Mouse (Mus musculus) spleen, adult 12 weeks (tissue): ENCODE measurements around the gene Kdelr3.

Source experiments
- DNase-seq: peaks from one replicate; pipeline ENCODE4 v3.0.0; 2022; ENCODE audit warnings: low spot score

Kdelr3 gene

GRCm38 (mm10) chr15:79516171-79517096 is at the start of gene Kdelr3:
Gene Kdelr3 (plus strand): TSS chr15:79516411.
- no peak for DNase-seq

- DNase-seq = peak; percentile 56
Measured at GRCm38 (mm10) chr15:79466601-79467286, 49.5 kb upstream of the Kdelr3 start.

GRCm38 (mm10) chr15:79469577-79469976 is 46.6 kb upstream of the Kdelr3 start:
- DNase-seq = no peak

GRCm38 (mm10) chr15:79470583-79470982 is 45.6 kb upstream of the Kdelr3 start:
- no peak for DNase-seq

GRCm38 (mm10) chr15:79471095-79471494 is 45.1 kb upstream of the Kdelr3 start:
- no peak for DNase-seq

DNA sequence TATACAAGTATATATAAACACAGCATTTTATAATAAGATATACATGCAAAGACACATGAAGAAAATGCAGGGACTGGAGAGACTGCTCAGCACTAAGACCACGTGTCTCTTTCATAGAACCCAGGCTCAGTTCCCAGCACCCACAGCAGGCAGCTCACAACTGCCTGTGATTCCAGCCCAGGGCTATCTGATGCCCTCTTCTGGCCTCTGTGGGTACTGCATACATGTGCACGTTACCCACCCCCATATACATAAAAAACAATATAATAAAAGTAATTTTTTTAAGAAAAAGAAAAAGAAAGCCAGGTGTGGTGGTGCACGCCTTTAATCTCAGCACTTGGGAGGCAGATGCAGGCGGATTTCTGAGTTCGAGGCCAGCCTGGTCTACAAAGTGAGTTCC is 43.2 kb upstream of the Kdelr3 start:
- no peak for DNase-seq

DNA sequence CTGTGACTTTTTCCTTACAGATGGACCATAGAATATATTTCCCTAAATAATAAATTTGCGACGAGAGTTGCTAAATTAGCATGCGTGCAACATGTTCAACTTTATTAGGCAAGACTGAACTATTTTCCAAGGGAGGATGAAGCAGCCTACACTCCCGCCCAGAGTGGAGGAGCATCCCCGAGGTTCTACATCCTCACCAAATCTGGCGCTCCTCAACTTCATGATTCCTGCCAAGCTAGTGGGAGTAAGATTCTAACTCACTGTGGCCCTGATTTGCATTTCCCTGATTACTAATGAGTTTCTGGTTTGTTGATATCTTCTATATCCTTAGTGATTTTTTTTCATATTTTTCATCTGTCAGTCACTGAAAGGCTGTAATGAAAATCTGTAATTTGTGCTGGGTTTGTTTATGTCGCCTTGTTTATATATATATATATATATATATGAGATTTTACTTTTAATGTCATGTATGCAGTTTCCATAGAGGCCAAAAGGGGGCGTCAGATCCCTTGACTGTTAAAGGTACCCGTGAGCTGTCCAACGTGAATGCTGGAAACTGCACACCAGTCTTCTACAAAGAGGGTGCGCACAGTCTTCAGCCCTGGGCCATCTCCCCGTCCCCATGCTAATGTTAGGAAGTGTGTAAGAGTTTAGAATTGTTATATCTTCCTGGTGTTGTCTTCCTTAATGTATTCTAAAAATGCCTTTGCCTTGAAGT is 42.4 kb upstream of the Kdelr3 start:
- no peak for DNase-seq

- no peak for DNase-seq
Measured at GRCm38 (mm10) chr15:79477227-79477626, 39.0 kb upstream of the Kdelr3 start.

GRCm38 (mm10) chr15:79481181-79481688 is 35.0 kb upstream of the Kdelr3 start:
- DNase-seq = no peak

- no peak for DNase-seq
Measured at GRCm38 (mm10) chr15:79489463-79489862, 26.7 kb upstream of the Kdelr3 start.

DNA sequence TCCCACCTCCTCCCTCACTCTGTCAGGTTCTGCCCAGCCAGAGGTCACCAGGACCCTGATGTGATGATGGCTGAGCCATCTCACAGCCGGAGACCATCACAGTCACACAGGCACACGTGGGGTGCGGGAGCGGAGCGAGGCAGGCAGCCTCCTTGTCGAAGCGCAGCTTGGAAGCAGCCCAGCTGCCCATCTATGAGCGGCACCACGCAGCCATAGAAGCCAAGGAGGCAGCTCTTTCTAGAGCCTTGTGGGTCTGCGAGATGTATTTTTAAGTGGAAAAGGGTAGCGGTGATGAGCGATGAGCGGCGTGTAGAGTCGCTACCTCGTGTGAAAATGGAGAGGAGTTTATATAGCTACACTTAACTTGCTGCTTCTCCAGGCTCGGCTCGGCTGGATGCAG is 22.7 kb upstream of the Kdelr3 start:
- DNase-seq = no peak

DNA sequence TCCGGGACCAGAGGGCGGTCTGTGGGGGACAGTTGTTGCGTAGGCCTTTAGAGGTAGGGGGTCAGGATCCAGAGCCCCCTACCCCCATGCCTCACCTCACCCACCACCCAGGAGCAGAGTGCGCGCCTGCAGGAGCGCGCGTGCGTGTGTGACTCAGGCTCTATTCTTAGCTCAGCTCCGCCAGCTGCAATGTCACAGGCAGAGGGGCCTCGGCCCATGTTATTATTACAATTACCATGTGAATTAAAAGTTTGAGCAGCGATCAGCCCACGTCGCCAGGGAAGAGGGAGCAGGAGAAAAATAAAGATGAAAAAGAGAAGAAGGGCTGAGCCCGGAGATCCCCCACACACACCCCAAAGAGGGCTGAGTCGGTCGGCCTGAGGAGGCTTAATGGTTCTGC is 16.1 kb upstream of the Kdelr3 start:
- DNase-seq = no peak

DNA sequence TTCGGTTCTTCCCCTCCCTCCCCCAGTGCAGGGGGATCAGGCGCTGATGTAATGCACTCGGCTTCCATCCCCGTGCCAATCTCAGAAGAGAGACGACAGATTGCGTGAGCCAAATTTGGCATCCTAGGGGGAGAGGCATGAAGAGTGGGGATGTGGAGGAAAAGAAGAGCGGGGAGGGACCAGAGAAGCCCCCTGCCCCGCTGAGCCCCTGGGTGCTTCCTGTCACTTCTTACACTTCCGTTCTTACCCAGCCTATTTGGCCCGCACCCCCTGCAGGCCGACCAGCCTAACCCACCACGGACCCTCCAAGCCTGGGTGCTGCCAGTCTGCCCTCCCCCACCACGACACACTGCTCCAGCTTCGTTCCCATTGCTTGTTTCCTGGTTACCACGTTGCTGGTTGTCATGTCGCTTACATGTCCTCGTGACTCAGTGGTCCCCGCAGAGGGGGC is 13.3 kb upstream of the Kdelr3 start:
- DNase-seq = no peak

GRCm38 (mm10) chr15:79503438-79503837 is 12.8 kb upstream of the Kdelr3 start:
- DNase-seq = no peak

DNA sequence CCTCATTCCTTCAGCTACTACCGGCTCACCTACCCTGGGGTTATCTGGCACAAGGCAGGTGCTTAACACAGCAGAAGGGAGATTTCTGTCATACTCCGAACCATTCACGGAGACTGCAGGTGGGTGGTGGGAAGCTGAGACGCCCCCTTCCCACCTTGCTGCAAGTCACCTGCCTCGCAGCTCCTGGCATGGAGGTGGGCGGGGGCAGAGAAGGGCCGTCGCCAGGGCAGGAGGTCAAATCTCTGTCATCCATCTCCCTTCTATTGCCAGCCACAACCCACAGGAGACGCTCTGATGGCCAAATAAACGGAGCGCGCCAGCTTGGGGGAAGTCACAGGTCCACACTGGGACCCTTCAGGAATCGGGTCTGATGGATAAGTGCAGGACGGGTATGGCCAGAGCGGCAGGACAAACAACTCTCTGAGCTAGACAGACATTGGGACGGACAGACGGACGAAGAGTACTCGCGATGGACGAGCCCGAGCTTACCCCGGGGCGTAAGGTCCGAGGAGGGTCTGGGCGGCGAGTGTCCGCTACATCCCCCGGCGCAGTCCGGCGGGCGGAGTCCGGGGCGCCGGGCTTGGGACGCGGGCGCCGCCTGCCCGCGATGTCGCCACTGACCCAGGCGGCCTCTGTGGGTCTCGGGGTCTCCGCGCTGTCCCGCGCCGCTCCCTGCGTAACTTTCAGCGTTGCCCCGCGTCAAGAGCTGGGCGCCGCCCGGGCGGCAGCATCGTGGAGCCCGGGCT is 11.3 kb upstream of the Kdelr3 start, which contains the start of gene Kcnj4:
TSS of gene Kcnj4 (minus strand) at position 535 of the 746 bp plus-strand sequence.
- no peak for DNase-seq

DNA sequence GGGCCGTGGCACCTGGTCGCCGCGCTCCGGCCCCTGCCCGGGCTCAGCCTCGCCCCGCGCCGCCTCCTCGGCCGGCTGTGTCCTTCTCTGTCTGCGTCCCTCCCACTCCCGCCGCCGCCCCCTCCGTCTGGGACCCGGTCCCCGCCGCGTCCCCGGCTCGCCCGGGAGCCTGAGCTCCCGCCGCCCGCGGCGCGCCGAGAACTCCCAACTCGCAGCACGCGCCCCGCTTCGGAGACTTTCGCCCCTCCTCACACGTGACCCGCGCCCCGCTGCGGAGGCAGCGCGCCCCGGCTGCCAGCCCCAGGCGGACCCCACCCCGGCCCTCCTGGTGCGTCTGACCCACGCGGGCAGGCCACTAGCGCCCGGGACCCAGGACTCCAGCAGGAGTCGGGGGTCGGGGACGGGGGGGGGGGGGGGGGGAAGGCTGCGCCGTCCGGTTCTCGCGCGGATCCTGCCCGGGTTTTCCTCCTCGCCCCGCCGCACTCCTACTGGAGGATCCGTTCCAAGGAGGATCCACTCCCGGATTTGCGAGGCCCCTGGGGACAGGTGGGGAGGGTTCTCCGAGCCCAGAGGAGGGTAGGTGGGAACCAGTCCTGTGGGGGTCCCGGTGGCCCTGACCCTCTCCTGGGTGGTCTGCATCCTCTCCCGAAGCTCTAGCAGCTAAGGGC is 10.5 kb upstream of the Kdelr3 start:
- DNase-seq = no peak

GRCm38 (mm10) chr15:79506460-79506859 is 9.8 kb upstream of the Kdelr3 start:
- DNase-seq = no peak

DNA sequence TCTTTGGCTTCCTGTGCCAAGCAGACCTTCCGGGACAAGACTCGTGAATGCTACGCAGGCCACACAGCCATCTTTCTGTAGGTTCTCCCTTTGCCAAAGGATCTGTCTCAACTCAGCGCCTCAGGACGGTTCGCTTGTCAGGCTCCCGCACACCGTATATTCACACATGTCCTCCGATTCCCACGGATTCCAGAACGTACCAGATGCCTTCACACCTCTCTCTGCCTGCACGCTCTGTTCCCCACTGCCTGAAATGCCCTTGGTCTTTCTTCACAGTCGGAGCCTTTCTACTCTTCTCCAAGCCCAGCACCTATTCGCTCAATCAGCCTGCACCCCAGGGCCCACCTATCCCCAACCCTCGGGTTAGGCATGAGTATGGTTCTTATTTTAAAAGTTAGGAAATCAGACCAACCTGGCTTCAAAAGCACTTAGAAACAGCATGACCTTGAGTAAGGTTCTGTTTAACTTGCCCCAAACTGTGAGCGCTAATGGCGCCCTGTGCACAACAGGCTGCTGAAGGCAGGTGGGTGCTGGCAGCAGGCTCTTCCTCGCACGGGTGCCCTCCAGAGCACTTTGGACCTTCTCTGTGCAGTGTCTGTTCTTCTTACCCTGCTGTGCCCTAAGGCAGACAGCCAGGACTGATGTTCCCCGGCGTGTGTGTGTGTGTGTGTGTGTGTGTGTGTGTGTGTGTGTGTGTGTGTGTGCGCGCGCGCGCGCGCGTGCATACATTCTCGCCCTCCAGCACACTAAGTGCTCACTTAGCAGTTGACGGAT is 9.0 kb upstream of the Kdelr3 start:
- DNase-seq = no peak

DNA sequence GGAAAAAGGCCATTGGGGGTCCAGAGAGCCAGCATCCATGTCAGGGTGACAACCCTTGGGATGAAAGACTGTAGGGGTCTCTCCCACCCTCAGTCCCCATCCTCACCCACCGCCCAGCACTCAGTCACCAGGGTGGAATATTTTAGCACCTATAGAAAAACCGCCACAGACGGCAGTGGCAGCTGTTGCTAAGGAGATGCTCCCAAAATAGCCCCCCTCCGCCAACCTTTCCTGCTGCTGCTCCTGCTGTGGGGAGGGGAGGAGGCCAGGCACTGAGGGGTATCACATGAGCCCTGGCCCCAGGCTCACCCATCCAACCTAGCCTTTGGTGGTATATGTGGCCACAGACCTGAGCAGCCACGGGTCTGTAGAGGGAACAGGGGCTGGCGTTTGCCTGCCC is 6.2 kb upstream of the Kdelr3 start:
- no peak for DNase-seq

GRCm38 (mm10) chr15:79510425-79510824 is 5.8 kb upstream of the Kdelr3 start:
- no peak for DNase-seq
